Mouse (Mus musculus) right cerebral cortex, adult 2 months (tissue): Measurements from ENCODE around the gene Rbbp9.

Source experiments
- DNase-seq, 2 experiments: peaks; one replicate each; pipeline ENCODE4 v3.0.0; 2021 to 2022; ENCODE audit warnings: low spot score in 2 of 2

Gene Rbbp9

GRCm38 (mm10) chr2:144502134-144502533, 48.5 kb downstream of the Rbbp9 start:
- DNase-seq: no peak
